Mouse (Mus musculus): ENCODE measurements around the gene Tspan6. TPM values are rescaled to one million over a fixed set of nuclear protein-coding genes. Genes with fewer than 3 reads are reported as not detected.

Gene Tspan6
- 32.0 TPM for polyA plus RNA-seq (2014; fragmentation: Illumina TruSeq; extraction: RNeasy Lipid Tissue Mini Kit (QIAGEN cat#74804); ENCODE audit: low read depth, low replicate concordance)

DNA sequence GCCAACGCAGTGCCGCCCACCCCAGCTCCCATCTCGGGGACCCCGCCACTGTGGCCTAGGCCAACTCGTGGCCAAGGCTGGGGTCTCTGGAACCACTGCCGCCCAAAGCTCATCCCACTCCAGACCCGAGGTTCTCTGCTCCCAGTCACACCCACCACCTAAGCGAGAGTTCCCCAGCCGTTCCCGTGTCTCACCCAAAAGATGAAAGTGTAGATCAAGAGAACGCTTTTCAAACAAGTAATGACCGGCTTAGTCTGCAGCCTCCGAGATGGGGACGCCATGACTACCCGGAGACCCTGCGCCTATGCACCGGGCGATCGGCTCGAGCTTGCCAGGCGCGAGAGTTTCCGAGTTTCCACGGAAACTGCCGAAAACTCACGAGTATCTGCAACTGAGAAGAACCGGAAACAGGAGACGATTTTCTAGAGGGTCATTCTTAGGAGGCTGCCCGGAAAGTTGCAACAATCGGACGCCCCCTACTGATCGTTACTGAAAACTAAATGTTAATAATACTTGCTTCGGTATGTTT, at the start of gene Tspan6:
Tspan6 (minus strand) TSS at position 416 of the 529 bp plus-strand sequence.

GRCm38 (mm10) chrX:133908261-133908660, 10.0 kb upstream of the Tspan6 start, which contains the start of gene Srpx2:
Gene Srpx2 (plus strand): TSS chrX:133908426.

GRCm38 (mm10) chrX:133850680-133851079, 47.5 kb downstream of the Tspan6 start, which contains the start of gene Tnmd:
Gene Tnmd (plus strand): TSS chrX:133850980.

Other genes starting within 250 kb of the Tspan6 start
- 3.2 TPM for gene Pcdh19, start 209.4 kb downstream of the Tspan6 start, polyA plus RNA-seq (2014; fragmentation: Illumina TruSeq; extraction: RNeasy Lipid Tissue Mini Kit (QIAGEN cat#74804); ENCODE audit: low read depth, low replicate concordance)
- gene Tnmd, start 47.4 kb downstream of the Tspan6 start, polyA plus RNA-seq (2014; fragmentation: Illumina TruSeq; extraction: RNeasy Lipid Tissue Mini Kit (QIAGEN cat#74804); ENCODE audit: low read depth, low replicate concordance), result 1.5 TPM
- gene Srpx2, start 10.0 kb upstream of the Tspan6 start, polyA plus RNA-seq (2014; fragmentation: Illumina TruSeq; extraction: RNeasy Lipid Tissue Mini Kit (QIAGEN cat#74804); ENCODE audit: low read depth, low replicate concordance), result 9.9 TPM
- 130 TPM for gene Sytl4, start 83.4 kb upstream of the Tspan6 start, polyA plus RNA-seq (2014; fragmentation: Illumina TruSeq; extraction: RNeasy Lipid Tissue Mini Kit (QIAGEN cat#74804); ENCODE audit: low read depth, low replicate concordance)
- gene Cstf2, start 160.8 kb upstream of the Tspan6 start, polyA plus RNA-seq (2014; fragmentation: Illumina TruSeq; extraction: RNeasy Lipid Tissue Mini Kit (QIAGEN cat#74804); ENCODE audit: low read depth, low replicate concordance), result 35.9 TPM

Data from adipose tissue, adult 10 weeks (tissue).